Mouse (Mus musculus): ENCODE data around the gene Gm13289.
"Not testable (repeated sequence)": the region's sequence is repeated elsewhere in the genome, so short reads cannot be mapped to it uniquely, and the experiment has no call there.

Gm13289 gene

DNA sequence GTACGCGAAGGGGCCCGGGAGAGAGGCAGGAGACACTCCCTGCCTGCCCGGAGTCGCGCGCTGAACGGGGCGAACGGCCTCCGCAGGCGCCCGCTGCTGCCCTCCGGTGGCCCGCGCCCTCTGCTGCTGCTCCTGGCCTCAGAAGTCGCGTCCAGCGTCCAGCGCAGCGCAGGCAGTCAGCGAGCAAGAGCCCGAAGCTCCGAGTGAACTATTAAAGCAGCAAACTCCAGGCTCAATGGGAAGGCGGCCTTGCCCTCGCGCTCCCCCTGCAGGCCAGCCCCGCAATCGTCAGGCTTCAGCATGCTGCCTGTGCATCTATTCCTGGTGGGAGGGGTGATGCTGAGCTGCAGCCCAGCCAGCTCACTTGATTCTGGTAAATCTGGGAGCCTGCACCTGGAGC is at the start of gene Gm13289:
Gene Gm13289 (plus strand): TSS at position 301 of the 400 bp plus-strand sequence.
- DNase-seq, result not testable (repeated sequence)

GRCm38 (mm10) chr4:88727324-88727723 is 49.4 kb upstream of the Gm13289 start:
- DNase-seq, result peak; percentile 59

DNA sequence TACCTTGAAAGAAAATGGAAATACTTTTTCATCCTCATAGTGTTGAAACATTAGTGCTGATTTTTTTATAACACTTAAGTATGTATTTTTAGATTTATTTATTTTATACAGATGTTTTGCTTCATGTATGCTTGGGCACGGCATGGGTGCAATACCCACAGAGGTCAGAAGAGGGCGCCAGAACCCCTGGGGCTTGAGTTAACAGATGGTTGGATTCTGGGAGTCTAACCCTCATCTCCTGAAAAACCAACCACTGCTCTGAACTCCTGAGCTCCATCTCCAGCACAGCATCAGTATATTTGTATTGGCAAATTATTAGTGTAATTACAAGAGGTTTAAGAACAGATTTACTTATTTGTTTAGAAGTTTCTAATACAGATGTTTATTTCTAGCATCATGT is 38.2 kb upstream of the Gm13289 start:
- peak; percentile 83 for DNase-seq

DNA sequence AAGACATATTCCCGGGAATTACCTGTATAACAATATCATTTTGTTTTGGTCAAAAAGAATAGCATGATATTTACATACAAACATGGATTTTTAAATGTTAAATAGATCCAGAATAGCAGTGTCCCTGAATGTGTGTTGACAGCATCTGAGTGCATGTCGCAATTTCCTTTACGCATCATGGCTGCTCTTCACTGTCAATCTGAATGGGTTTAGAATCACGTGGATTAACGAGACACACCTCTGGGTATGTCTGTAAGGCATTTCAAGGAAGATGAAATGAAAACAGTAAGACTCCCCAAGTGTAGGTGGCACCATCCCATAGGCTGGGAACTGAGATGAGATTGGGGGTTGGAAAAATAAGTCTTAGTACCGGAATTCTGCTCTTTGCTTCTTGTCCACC is 37.7 kb upstream of the Gm13289 start:
- no peak for DNase-seq

DNA sequence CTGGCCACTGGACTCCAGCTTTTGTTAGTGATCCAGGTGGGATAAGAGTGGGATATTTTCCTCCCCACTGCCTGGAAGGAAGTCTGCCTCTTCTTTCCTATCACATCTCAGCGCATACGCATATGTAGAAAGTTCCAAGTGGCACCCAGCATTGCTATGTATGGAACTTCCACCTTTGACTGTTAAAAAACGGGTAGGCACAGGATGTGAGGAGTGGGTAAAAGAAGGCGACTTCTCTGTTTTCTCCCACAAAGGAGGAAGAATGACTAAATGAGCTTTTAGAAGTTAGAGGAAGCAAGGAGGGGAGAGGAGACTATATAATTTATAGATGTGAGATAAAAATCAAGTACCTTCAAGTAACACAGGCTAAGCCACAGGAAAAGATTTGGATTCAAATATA is 35.3 kb upstream of the Gm13289 start:
- no peak for DNase-seq

DNA sequence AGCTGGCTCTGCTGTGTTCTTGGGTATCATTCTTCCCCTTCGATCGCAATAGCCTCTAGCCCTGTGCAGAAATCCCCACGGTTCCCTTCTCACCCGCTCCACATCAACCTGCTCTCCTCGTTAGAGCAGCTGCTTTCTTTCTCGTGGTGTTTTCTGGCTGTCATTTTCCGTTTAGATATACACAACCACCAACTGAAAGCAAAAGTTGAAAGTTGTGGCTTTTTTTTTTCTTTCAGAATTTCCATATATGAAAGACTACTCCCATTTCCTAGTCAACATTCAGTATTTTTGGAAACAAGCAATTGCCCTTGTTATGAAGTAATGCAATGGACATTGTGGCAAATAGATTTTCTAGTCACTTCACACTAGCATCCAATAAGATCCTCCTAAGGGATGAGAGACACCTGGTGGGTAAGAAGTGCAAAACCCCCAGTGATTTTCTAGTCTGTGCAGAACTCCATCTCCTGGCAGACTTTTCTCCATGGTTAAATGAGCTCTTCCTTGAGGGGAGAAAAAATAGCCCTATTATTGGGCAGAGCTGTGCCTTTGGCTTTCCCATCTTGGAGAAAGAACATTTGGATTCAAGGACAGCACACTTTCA is 33.9 kb upstream of the Gm13289 start:
- no peak for DNase-seq

DNA sequence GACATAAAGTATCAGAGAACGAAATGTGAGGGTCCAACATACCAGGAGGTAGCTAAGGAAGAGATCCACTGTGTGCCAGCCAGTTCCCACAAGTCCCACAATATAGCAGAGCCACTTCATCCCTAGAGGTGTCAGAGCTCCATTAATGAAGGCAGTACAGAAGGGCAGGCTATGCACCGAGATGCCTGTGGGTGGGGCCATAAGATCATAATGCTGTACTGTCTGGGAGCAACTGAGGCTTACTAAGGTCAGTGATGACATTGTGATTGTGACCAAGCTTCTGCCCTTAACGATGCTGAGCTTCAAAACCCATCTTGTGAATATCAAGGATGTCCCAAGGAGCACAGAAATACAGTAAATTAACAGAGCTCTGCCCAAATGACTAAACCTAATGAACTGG is 32.5 kb upstream of the Gm13289 start:
- no peak for DNase-seq

GRCm38 (mm10) chr4:88749926-88750325 is 26.8 kb upstream of the Gm13289 start:
- no peak for DNase-seq

GRCm38 (mm10) chr4:88754818-88755340 is 21.8 kb upstream of the Gm13289 start, which contains the start of gene Gm13271:
Gene Gm13271 (plus strand): TSS chr4:88754868.
- peak; percentile 69 for DNase-seq

DNA sequence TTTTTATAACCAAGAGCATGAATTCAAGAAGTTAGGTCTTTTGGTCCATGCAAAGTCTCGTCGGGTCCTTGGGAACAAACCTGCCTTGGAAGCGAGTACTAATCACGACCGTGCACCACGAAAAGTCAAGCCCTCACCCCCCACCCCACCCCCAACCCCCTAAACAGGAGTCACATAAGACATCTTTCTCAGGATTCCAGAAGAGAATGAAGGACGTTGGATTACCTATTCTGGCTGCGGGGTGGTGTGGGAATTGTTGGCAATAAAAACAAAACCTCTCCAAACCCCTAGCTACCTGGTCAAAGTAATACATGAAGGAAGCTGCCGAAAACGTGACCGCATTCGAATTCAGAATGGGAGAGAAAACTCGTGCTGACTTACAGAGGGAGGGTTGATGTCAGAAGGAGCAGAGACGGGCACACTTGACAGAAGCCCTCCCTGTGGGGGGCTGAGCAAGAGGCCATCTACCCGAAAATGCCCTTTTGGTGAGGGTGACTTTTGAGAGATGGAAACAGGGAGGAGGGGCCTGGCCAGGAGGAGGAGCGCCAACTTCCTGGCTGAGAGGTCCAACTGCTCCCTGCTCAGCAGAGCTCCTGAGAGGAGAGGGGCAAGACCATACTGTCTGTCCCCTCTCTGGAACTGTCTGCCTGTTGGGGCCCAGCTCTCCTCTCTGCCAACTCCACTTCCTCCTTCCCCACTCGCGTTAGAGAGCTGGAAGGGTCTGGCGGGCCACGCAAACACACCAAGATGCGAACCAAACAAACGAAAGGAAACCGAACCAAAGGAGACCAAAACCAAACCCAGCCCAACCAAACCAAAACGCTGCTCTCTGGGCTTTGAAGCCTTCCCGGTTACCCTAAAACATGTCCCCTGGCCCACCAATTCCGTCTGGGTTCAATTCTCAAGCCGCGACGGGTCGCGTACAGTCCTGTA is 19.9 kb upstream of the Gm13289 start:
- peak; percentile 23 for DNase-seq

GRCm38 (mm10) chr4:88757628-88758031 is 19.1 kb upstream of the Gm13289 start:
- peak; percentile 91 for DNase-seq

- DNase-seq, result not testable (repeated sequence)
These were observed 18.0 kb upstream of the Gm13289 start for GRCm38 (mm10) chr4:88758751-88759150.

GRCm38 (mm10) chr4:88759610-88760268 is 17.0 kb upstream of the Gm13289 start, which contains the start of gene Gm13283:
Gene Gm13283 (plus strand): TSS chr4:88760119.
- peak; percentile 75 for DNase-seq

DNA sequence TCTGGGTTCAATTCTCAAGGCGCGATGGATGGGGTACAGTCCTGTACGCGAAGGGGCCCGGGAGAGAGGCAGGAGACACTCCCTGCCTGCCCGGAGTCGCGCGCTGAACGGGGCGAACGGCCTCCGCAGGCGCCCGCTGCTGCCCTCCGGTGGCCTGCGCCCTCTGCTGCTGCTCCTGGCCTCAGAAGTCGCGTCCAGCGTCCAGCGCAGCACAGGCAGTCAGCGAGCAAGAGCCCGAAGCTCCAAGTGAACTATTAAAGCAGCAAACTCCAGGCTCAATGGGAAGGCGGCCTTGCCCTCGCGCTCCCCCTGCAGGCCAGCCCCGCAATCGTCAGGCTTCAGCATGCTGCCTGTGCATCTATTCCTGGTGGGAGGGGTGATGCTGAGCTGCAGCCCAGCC is 16.3 kb upstream of the Gm13289 start:
- peak; percentile 88 for DNase-seq

DNA sequence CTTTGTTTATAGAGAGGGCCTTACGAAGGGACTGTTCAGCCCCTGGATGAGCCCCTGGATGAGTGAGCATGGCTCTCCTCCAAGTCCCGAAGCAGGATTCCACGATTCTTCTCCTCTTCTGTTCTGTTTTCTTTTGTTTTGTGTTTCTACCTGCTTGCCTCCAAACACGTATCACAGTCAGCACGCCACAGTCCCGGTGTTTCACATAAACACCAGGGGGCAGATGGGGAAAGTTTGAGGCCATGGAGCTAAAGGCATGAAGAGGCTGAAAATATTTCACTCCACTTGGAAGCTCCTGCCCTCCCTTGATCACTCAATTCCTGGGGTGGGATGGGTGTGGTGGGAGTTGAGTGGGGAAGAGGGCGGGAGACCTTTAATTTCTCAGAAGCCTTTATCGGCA is 14.9 kb upstream of the Gm13289 start:
- DNase-seq, result peak; percentile 80

DNA sequence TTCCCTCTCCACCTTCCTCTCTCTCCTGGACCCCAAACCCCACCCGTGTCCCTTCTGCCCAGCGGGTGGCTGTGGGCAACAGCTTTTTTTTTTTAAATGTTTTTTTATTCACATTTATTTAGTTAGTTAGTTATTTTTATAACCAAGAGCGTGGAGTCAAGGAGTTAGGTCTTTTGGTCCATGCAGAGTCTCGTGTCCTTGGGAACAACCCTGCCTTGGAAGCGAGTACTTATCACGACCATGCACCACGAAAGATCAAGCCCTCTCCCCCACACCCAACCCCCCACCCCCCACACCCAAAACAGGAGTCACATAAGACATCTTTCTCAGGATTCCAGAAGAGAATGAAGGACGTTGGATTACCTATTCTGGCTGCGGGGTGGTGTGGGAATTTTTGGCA is 14.4 kb upstream of the Gm13289 start:
- DNase-seq, result not testable (repeated sequence)

DNA sequence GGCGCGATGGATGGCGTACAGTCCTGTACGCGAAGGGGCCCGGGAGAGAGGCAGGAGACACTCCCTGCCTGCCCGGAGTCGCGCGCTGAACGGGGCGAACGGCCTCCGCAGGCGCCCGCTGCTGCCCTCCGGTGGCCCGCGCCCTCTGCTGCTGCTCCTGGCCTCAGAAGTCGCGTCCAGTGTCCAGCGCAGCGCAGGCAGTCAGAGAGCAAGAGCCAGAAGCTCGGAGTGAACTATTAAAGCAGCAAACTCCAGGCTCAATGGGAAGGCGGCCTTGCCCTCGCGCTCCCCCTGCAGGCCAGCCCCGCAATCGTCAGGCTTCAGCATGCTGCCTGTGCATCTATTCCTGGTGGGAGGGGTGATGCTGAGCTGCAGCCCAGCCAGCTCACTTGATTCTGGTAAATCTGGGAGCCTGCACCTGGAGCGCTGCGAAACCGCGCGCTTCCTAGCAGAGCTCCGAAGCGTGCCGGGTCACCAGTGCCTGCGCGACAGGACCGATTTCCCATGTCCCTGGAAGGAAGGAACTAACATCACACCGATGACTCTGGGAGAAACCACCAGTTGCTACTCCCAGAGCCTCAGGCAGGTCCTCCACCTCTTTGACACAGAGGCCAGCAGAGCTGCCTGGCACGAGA is 13.2 kb upstream of the Gm13289 start:
- DNase-seq, result peak; percentile 70

- not testable (repeated sequence) for DNase-seq
These were observed 3.2 kb upstream of the Gm13289 start, which contains the start of gene Gm13290 for GRCm38 (mm10) chr4:88773534-88773933. Gene Gm13290 (plus strand): TSS chr4:88773834.

DNA sequence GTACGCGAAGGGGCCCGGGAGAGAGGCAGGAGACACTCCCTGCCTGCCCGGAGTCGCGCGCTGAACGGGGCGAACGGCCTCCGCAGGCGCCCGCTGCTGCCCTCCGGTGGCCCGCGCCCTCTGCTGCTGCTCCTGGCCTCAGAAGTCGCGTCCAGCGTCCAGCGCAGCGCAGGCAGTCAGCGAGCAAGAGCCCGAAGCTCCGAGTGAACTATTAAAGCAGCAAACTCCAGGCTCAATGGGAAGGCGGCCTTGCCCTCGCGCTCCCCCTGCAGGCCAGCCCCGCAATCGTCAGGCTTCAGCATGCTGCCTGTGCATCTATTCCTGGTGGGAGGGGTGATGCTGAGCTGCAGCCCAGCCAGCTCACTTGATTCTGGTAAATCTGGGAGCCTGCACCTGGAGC is 2.8 kb downstream of the Gm13289 start, which contains the start of gene Gm13272:
Gene Gm13272 (plus strand): TSS at position 301 of the 400 bp plus-strand sequence.
- not testable (repeated sequence) for DNase-seq

DNA sequence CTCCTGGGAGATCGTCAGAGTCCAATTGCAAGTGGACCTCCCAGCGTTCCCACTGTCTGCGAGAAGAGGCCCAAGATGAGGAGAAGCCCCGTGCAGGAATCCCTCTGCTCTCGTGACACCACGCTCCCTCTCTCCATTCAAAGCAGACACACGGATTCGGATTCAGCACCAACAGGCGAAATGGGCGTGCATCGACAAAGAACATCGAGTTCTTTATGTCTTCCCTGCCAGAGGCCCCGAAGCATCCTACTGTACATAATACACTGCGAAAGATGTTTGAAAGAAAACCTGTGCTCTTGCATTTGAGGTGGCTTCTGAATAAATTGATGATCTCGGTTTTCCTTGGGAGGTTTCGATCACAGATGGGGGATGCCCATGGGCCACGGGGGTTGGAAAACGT is 3.6 kb downstream of the Gm13289 start:
- DNase-seq, result not testable (repeated sequence)

DNA sequence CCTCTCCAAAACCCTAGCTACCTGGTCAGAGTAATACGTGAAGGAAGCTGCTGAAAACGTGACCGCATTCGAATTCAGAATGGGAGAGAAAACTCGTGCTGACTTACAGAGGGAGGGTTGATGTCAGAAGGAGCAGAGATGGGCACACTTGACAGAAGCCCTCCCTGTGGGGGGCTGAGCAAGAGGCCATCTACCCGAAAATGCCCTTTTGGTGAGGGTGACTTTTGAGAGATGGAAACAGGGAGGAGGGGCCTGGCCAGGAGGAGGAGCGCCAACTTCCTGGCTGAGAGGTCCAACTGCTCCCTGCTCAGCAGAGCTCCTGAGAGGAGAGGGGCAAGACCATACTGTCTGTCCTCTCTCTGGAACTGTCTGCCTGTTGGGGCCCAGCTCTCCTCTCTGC is 5.1 kb downstream of the Gm13289 start, which contains the start of gene Ifnz:
Gene Ifnz (plus strand): TSS at position 301 of the 400 bp plus-strand sequence.
- not testable (repeated sequence) for DNase-seq

DNA sequence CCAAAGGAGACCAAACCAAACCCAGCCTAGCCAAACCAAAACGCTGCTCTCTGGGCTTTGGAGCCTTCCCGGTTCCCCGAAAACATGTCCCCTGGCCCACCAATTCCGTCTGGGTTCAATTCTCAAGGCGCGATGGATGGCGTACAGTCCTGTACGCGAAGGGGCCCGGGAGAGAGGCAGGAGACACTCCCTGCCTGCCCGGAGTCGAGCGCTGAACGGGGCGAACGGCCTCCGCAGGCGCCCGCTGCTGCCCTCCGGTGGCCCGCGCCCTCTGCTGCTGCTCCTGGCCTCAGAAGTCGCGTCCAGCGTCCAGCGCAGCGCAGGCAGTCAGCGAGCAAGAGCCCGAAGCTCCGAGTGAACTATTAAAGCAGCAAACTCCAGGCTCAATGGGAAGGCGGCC is 5.6 kb downstream of the Gm13289 start:
- DNase-seq, result peak; percentile 32

Data from lung, postnatal 10 days (tissue).